Mouse (Mus musculus) kidney, postnatal 0 days (tissue): ENCODE measurements at regions not wholly inside any gene's neighbourhood (a gene's known extent, or its start where the extent isn't known, plus 50 kb on each side); places are given as distances from the start of the nearest gene placed in this dataset.

Source experiments
- ATAC-seq: fragments of 200-750 bp; cut with Nextera tagmentation; replicated peaks from 2 replicates; pipeline ENCODE4 v1.8.0; 2017; ENCODE audit warnings: low read depth, moderate number of reproducible peaks, moderate TSS enrichment, moderate library complexity; ENCODE audit not compliant: low FRiP score
- DNase-seq: peaks from one replicate; pipeline ENCODE4 v3.0.0-alpha.2; 2016; ENCODE audit warnings: low spot score
- H3K27ac ChIP-seq: fragments of 300-500 bp; sonication (generic); 2 replicates; pipeline ENCODE4 v1.5.1; 2014; ENCODE audit warnings: mild to moderate bottlenecking
- H3K27me3 ChIP-seq: fragments of 300-500 bp; sonication (generic); 2 replicates; pipeline ENCODE4 v1.6.1; 2014; ENCODE audit warnings: low read length, mixed read lengths; ENCODE audit not compliant: insufficient read depth
- H3K36me3 ChIP-seq: fragments of 300-500 bp; sonication (generic); 2 replicates; pipeline ENCODE4 v1.6.1; 2014; ENCODE audit warnings: low read length, mixed read lengths; ENCODE audit not compliant: insufficient read depth
- H3K4me1 ChIP-seq: fragments of 300-500 bp; sonication (generic); replicated peaks from 2 replicates; pipeline ENCODE4 v1.6.1; 2014; ENCODE audit warnings: antibody characterized with exemption, low read length, mixed read lengths; ENCODE audit not compliant: insufficient read depth
- H3K4me2 ChIP-seq: fragments of 300-500 bp; sonication (generic); 2 replicates; pipeline ENCODE4 v1.6.1; 2014; ENCODE audit warnings: mild to moderate bottlenecking, low read length, moderate library complexity, mixed read lengths
- H3K4me3 ChIP-seq: fragments of 300-500 bp; sonication (generic); replicated peaks from 2 replicates; pipeline ENCODE4 v1.5.1; 2014; ENCODE audit warnings: low read depth, low read length
- H3K9ac ChIP-seq: fragments of 300-500 bp; sonication (generic); 2 replicates; pipeline ENCODE4 v1.6.1; 2014; ENCODE audit warnings: low read depth, low read length
- H3K9me3 ChIP-seq: fragments of 300-500 bp; sonication (generic); replicated peaks from 2 replicates; pipeline ENCODE4 v1.6.1; 2016; ENCODE audit warnings: low read length, inconsistent platforms, mixed read lengths
- CTCF ChIP-seq: IDR thresholded peaks from 2 replicates; pipeline ENCODE4 v1.5.1; 2016; ENCODE audit warnings: antibody characterized with exemption, low read depth, mild to moderate bottlenecking, moderate library complexity
- WGBS: fragments of 180-500 bp; shearing (Covaris S2); extraction: QIAGEN DNeasy Blood & Tissue Kit; methylation state at CpG from one replicate; pipeline ENCODE4 v1.1.7; 2014; 5-methylcytosine and 5-hydroxymethylcytosine counted together

DNA sequence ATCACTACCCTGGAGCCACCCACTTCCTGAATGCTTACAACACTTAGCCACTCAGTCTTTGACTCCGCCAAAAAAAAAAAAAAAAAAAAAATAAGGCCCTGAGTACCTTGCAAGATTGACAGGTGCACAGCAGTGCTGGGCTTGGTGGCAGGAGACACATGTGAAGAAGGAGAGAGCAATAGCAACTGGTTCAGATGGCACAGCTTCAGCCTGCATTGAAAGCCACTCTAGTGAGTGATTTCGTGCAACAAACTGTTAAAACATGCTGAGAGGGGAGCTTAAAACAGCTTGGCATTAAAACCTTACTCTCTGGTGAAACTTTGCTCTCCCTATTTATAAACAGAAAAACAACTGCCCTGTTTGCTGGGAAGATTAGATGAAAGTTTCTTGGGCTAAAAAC lies 91.2 kb upstream of the B3gat1 start:
- H3K27me3 ChIP-seq, result no peaks in the 10 kb centered on the region
- WGBS, result 65% methylated on average over 2 of the region's 2 CpGs
- H3K4me3 ChIP-seq, result no peak overlapping the region
- H3K4me1 ChIP-seq, result no peaks in the 10 kb centered on the region
- TF ChIP-seq CTCF, result no peak
- no peaks in the 10 kb centered on the region for H3K9me3 ChIP-seq
- DNase-seq (no peak), ATAC-seq (no peak)
- no peak overlapping the region for H3K4me2 ChIP-seq
- no peaks in the 10 kb centered on the region for H3K36me3 ChIP-seq
- H3K9ac ChIP-seq, result no peak overlapping the region
- no peak overlapping the region for H3K27ac ChIP-seq

GRCm38 (mm10) chr9:26642831-26643230 lies 90.7 kb upstream of the B3gat1 start:
- no peak for ATAC-seq
- no peak for TF ChIP-seq CTCF
- H3K9ac ChIP-seq, result no peak overlapping the region
- no peaks in the 10 kb centered on the region for H3K4me1 ChIP-seq
- no peak overlapping the region for H3K4me2 ChIP-seq
- no peaks in the 10 kb centered on the region for H3K27me3 ChIP-seq
- no peaks in the 10 kb centered on the region for H3K9me3 ChIP-seq
- no peaks in the 10 kb centered on the region for H3K36me3 ChIP-seq
- DNase-seq, result no peak
- H3K4me3 ChIP-seq, result no peak overlapping the region
- 84% methylated on average over 4 of the region's 4 CpGs for WGBS
- no peak overlapping the region for H3K27ac ChIP-seq

- Histone ChIP-seq H3K36me3 (no peaks in the 10 kb centered on the region), H3K4me1 (no peaks in the 10 kb centered on the region), H3K27me3 (no peaks in the 10 kb centered on the region), H3K9me3 (no peaks in the 10 kb centered on the region), H3K4me2 (no peak overlapping the region), H3K9ac (no peak overlapping the region), H3K27ac (no peak overlapping the region), H3K4me3 (no peak overlapping the region)
- 82% methylated on average over 7 of the region's 7 CpGs for WGBS
- no peak for TF ChIP-seq CTCF
- ATAC-seq, result no peak
- DNase-seq, result no peak
Observed at GRCm38 (mm10) chr9:26649506-26649905, 84.0 kb upstream of the B3gat1 start.

DNA sequence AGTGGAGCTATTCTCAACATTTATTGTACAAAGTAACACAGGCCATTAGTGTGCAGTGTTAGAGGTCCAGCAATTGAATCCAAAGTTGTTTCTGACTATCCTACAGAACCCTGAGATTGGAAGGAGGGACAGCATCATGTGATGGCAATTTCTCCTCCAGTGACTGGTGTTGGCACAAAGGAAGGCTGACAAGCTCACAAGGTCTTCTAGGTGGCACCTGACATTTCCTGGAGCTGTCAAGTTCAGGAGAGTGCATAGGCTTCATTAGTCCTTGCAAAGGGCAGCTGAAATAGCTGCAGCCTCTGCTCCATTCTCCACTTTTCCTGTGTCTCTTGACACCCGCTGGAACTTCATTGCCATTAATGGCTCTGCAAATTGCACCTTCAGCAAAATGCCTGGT lies 80.6 kb upstream of the B3gat1 start:
- H3K27ac ChIP-seq, result no peak overlapping the region
- WGBS, result 36% methylated on average over 1 of the region's 1 CpGs
- H3K4me2 ChIP-seq, result no peak overlapping the region
- H3K4me1 ChIP-seq, result no peaks in the 10 kb centered on the region
- no peaks in the 10 kb centered on the region for H3K27me3 ChIP-seq
- no peaks in the 10 kb centered on the region for H3K36me3 ChIP-seq
- no peaks in the 10 kb centered on the region for H3K9me3 ChIP-seq
- no peak for TF ChIP-seq CTCF
- ATAC-seq (no peak), DNase-seq (no peak)
- no peak overlapping the region for H3K9ac ChIP-seq
- no peak overlapping the region for H3K4me3 ChIP-seq

GRCm38 (mm10) chr9:26659366-26659765 lies 74.2 kb upstream of the B3gat1 start:
- Histone ChIP-seq H3K4me1 (no peaks in the 10 kb centered on the region), H3K4me2 (no peak overlapping the region), H3K4me3 (no peak overlapping the region), H3K27me3 (no peaks in the 10 kb centered on the region), H3K9ac (no peak overlapping the region), H3K36me3 (no peaks in the 10 kb centered on the region), H3K27ac (no peak overlapping the region), H3K9me3 (no peaks in the 10 kb centered on the region)
- DNase-seq, result no peak
- ATAC-seq, result no peak
- TF ChIP-seq CTCF, result no peak
- WGBS, result 68% methylated on average over 2 of the region's 2 CpGs

DNA sequence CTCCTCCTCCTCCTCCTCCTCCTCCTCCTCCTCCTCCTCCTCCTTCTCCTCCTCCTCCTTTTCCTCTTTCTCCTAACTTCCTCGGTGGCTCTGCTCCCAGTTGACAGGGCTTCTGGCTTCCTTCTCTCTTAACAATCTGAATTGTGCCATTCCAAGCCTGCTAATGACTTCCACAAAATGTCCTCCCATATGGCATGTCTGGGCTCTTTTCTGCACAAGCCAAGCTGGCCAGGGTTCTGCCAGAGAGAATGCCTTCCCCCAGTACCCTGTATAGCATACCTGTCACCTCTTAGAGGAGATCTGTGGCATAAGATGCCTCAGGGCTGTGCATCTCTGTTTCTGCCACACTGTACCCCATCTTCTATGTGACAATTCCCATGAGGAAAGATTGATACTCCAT lies 70.0 kb upstream of the B3gat1 start:
- ATAC-seq (no peak), DNase-seq (no peak)
- H3K4me2 ChIP-seq, result no peak overlapping the region
- no peaks in the 10 kb centered on the region for H3K9me3 ChIP-seq
- no peak for TF ChIP-seq CTCF
- no peak overlapping the region for H3K9ac ChIP-seq
- H3K4me1 ChIP-seq, result no peaks in the 10 kb centered on the region
- H3K27ac ChIP-seq, result no peak overlapping the region
- 50% methylated on average over 1 of the region's 1 CpGs for WGBS
- no peak overlapping the region for H3K4me3 ChIP-seq
- no peaks in the 10 kb centered on the region for H3K27me3 ChIP-seq
- H3K36me3 ChIP-seq, result no peaks in the 10 kb centered on the region

GRCm38 (mm10) chr9:26667835-26668234 lies 65.7 kb upstream of the B3gat1 start:
- no peak for DNase-seq
- H3K4me2 ChIP-seq, result no peak overlapping the region
- WGBS, result 71% methylated on average over 3 of the region's 3 CpGs

More at GRCm38 (mm10) chr9:26667835-26668234, 65.7 kb upstream of the B3gat1 start:
- H3K27me3 ChIP-seq, result no peaks in the 10 kb centered on the region
- H3K9ac ChIP-seq, result no peak overlapping the region
- H3K9me3 ChIP-seq, result no peaks in the 10 kb centered on the region
- H3K27ac ChIP-seq, result no peak overlapping the region
- H3K4me1 ChIP-seq, result no peaks in the 10 kb centered on the region
- H3K4me3 ChIP-seq, result no peak overlapping the region
- ATAC-seq, result no peak
- TF ChIP-seq CTCF, result no peak
- H3K36me3 ChIP-seq, result no peaks in the 10 kb centered on the region
